Mouse (Mus musculus) limb, embryonic 15.5 days (tissue): ENCODE measurements around the gene Caskin2. TPM values are rescaled to one million over a fixed set of nuclear protein-coding genes. Genes with fewer than 3 reads are reported as not detected.
A peak's percentile ranks its signal among the peaks of the same experiment; 100 is the strongest.

Source experiments
- ATAC-seq: fragments of 200-750 bp; cut with Nextera tagmentation; 2 replicates; pipeline ENCODE4 v1.8.0; 2017; ENCODE audit warnings: low read depth, moderate TSS enrichment; ENCODE audit not compliant: insufficient number of reproducible peaks, low FRiP score, low TSS enrichment
- H3K27ac ChIP-seq: fragments of 300-500 bp; sonication (generic); 2 replicates; pipeline ENCODE4 v1.5.1; 2015; ENCODE audit warnings: moderate library complexity, mild to moderate bottlenecking, inconsistent platforms
- H3K27me3 ChIP-seq: fragments of 300-500 bp; sonication (generic); 2 replicates; pipeline ENCODE4 v1.6.1; 2015; ENCODE audit warnings: inconsistent platforms
- H3K36me3 ChIP-seq: fragments of 300-500 bp; sonication (generic); 2 replicates; pipeline ENCODE4 v1.6.1; 2015; ENCODE audit warnings: inconsistent platforms
- H3K4me1 ChIP-seq: fragments of 300-500 bp; sonication (generic); 2 replicates; pipeline ENCODE4 v1.6.1; 2015; ENCODE audit warnings: inconsistent platforms
- H3K4me2 ChIP-seq: fragments of 300-500 bp; sonication (generic); 2 replicates; pipeline ENCODE4 v1.6.1; 2015; ENCODE audit warnings: mild to moderate bottlenecking, inconsistent platforms
- H3K4me3 ChIP-seq: fragments of 300-500 bp; sonication (generic); 2 replicates; pipeline ENCODE4 v1.5.1; 2015; ENCODE audit warnings: mild to moderate bottlenecking, inconsistent platforms
- H3K9ac ChIP-seq: fragments of 300-500 bp; sonication (generic); 2 replicates; pipeline ENCODE4 v1.6.1; 2015; ENCODE audit warnings: inconsistent platforms
- H3K9me3 ChIP-seq: fragments of 300-500 bp; sonication (generic); 2 replicates; pipeline ENCODE4 v1.6.1; 2016; ENCODE audit warnings: inconsistent platforms
- WGBS: fragments of 180-500 bp; shearing (Covaris S2); methylation state at CpG from one replicate; pipeline ENCODE4 v1.1.7; 2015; 5-methylcytosine and 5-hydroxymethylcytosine counted together
- polyA plus RNA-seq: library from polyadenylated mRNA; unstranded; fragments of >200 nt; fragmentation: Nextera tagmentation; extraction: Ambion mirVana; gene quantifications from 2 replicates; pipeline ENCODE4 v1.2.1, GENCODE M21; 2015

Gene Caskin2
- polyA plus RNA-seq, 1 experiment from 2014 or later, result 16.5 TPM

DNA sequence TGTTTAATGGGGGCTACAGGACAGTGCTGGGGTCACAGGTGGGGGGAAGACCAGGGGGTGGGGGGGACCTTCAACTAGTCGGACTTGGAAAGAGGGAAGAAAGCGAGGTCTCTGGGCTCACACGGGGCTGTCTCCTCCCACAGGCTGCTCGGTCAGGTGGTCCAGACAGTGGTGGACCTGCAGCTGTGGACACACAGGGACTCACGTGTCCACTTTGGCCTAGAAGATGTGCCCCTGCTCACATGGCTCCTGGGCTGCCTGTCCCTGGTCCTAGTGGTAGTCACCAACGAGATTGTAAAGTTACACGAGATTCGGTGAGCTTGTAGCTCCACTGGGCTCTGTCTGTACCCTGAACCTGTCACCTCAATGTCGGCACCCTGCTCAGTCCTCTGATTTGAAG is 15.8 kb downstream of the Caskin2 start:
- Histone ChIP-seq H3K27ac (no peak overlapping the region), H3K4me3 (no peak overlapping the region), H3K4me1 (0 out of 2 replicates have a peak, but pooled peaks cover 2% of the 10 kb centered on the region), H3K27me3 (no peaks in the 10 kb centered on the region), H3K9me3 (no peaks in the 10 kb centered on the region), H3K9ac (no peak overlapping the region), H3K4me2 (no peak overlapping the region), H3K36me3 (peaks cover 100% of the 10 kb centered on the region)
- WGBS, result 81% methylated on average over 9 of the region's 9 CpGs
- no peak for ATAC-seq

DNA sequence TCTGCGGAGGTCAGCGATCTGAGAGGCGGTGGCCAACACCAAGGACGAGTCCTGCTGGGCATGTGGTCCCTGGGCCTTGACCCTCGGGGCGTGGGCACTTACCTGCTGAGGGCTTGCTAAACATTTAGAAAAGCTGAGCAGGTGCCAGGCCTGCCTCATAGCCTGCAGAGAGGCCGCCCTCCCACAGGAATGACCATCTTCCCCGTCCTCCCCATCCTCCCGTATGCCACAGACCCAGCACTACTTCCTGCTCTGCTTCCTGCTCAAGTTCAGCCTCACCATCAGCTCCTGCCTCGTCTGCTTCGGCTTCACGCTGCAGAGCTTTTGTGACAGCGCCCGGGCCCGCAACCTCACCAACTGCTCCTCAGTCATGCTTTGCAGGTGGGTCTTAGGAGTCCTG is 16.5 kb downstream of the Caskin2 start:
- Histone ChIP-seq H3K9ac (no peak overlapping the region), H3K36me3 (peaks cover 100% of the 10 kb centered on the region), H3K4me3 (no peak overlapping the region), H3K27ac (no peak overlapping the region), H3K9me3 (no peaks in the 10 kb centered on the region), H3K4me1 (0 out of 2 replicates have a peak, but pooled peaks cover 2% of the 10 kb centered on the region), H3K27me3 (no peaks in the 10 kb centered on the region), H3K4me2 (no peak overlapping the region)
- no peak for ATAC-seq
- WGBS, result 82% methylated on average over 15 of the region's 15 CpGs

DNA sequence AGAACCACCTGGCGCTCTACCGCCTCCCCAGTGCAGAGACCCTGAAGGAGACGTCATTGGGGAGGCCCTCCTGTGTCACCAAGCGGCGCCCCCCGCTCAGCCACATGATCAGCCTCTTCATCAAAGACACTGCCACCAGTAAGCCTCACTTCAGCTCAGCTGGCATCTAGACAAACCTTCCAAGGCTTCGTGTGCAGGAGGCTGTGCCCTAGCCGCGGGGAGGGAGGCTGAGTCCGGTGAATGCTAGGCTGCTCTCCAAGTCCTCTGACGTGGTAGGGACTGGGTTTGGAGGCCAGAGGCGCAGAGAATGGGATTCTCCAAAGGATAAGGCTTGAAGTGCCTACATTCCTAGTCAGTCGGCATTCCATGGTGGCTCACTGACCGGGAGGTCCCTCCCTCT is 21.1 kb downstream of the Caskin2 start:
- Histone ChIP-seq H3K4me1 (0 out of 2 replicates have a peak, but pooled peaks cover 2% of the 10 kb centered on the region), H3K27ac (no peak overlapping the region), H3K36me3 (peaks cover 91% of the 10 kb centered on the region), H3K27me3 (no peaks in the 10 kb centered on the region), H3K9me3 (no peaks in the 10 kb centered on the region), H3K4me2 (no peak overlapping the region), H3K4me3 (no peak overlapping the region), H3K9ac (no peak overlapping the region)
- WGBS, result 88% methylated on average over 14 of the region's 14 CpGs
- ATAC-seq, result no peak

DNA sequence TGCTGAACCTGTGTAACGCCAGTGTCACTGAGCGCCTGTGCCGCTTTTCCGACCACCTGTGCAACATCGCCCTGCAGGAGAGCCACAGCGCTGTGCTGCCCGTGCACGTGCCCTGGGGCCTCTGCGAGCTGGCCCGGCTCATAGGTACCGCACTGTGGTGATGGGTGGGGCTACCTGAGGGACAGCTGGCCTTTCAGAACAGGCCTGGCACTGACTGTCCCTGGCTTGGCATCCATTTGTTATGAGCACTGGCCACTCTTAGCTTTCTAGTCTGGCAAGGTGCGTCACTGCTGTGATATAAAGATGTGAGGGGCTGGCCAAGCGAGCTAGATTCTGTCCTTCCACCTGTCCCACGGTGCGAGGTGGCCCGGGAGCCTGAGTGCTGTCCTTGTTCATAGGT is 21.5 kb downstream of the Caskin2 start:
- no peaks in the 10 kb centered on the region for H3K27me3 ChIP-seq
- no peak overlapping the region for H3K9ac ChIP-seq
- no peak overlapping the region for H3K4me2 ChIP-seq
- no peak overlapping the region for H3K27ac ChIP-seq
- no peak for ATAC-seq
- 92% methylated on average over 16 of the region's 16 CpGs for WGBS
- H3K9me3 ChIP-seq, result no peaks in the 10 kb centered on the region
- H3K4me1 ChIP-seq, result no peaks in the 10 kb centered on the region
- peaks cover 91% of the 10 kb centered on the region for H3K36me3 ChIP-seq
- no peak overlapping the region for H3K4me3 ChIP-seq

DNA sequence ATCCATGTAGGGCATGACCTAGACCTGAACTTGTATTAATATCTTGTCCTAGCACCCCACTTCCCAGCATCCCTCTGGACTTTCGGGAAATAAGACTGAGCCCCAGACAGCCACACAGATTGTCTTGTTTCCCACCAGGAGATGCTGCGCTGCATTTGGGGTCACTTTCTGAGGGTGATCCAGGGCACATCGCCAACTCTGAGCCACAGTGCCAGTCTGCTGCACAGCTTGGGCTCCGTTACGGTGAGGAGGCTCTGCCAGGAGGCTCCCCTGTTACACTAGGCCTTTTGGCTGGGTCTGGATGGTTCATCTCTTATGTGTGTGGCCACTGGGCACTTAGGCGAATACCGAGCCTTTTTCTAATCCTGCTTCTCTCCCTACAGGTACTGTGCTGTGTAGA is 23.7 kb downstream of the Caskin2 start:
- Histone ChIP-seq H3K27ac (no peak overlapping the region), H3K4me2 (no peak overlapping the region), H3K9me3 (no peaks in the 10 kb centered on the region), H3K36me3 (peaks cover 86% of the 10 kb centered on the region), H3K4me3 (no peak overlapping the region), H3K4me1 (peaks cover 4% of the 10 kb centered on the region; the same call in 1 of the 2 replicates), H3K27me3 (no peaks in the 10 kb centered on the region), H3K9ac (no peak overlapping the region)
- WGBS, result 94% methylated on average over 7 of the region's 7 CpGs
- no peak for ATAC-seq

DNA sequence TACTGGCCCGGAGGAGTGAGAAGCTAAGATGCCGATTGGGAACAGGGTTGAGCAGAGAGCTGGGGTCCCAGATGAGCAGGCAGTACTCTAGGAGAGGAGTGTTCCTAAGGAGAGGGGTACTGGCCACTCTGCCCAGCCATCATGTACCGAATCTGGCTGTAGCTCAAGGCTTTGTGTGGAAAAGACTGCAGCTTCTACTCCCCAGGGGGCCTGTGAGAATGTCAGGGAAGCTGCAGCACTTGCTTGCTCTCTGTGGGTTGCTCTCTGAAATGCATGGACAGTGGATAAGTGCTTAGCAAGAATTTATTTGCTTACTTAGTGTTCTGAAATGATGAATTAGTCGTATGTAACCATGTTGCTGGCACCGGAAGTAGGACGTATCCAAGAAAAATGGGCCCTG is 27.0 kb downstream of the Caskin2 start:
- Histone ChIP-seq H3K4me3 (no peak overlapping the region), H3K9ac (no peak overlapping the region), H3K9me3 (no peaks in the 10 kb centered on the region), H3K36me3 (peaks cover 55% of the 10 kb centered on the region), H3K4me1 (peaks cover 10% of the 10 kb centered on the region; the same call in 1 of the 2 replicates), H3K4me2 (no peak overlapping the region), H3K27me3 (no peaks in the 10 kb centered on the region), H3K27ac (no peak overlapping the region)
- ATAC-seq, result no peak
- WGBS, result 76% methylated on average over 6 of the region's 6 CpGs

DNA sequence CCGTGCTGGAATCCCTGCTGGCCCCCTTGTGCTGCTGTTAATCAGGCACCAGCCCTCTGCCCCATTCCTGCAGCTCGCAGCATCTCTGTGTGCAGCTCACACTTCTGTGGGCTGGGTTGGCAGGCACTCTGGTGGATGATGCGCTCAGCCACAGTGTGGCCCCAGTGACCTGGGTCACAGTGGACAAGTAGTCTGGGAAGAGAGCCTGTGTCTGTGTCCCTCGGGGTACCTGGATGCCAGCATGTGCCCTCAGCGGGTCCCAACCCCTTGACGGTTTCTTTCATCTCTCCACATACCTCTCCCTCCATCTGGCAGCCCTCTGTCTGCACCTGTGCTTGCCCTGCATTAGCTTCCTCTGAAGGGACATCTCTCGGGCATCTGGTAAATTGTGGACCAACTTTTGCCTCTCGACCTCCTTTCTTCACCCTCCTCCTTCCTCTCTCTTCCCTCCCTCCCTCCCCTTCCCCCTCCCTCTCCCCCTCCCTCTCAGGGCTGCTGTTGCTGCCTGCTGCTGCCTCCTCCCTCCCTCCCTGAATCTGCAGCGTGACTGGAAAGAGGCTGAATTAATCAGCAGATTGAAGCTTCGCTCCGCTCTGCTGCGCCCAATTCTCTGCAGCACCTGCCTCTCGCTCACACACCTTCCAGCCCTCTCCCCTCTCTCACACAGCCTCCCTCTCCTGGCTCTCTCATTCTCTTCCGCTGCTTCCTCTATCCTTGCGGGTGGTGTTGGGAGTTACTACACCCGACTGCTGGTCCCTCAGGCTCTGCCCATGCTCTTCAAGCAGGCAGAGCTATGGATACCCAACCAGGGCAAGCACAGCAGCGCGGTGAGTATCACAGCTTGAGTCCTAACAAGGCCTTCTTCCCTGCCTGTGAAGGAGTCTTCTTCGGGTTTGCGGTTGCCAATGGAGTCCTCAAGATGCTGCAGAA is 33.0 kb downstream of the Caskin2 start:
- Histone ChIP-seq H3K4me1 (peaks cover 55% of the 10 kb centered on the region), H3K27me3 (no peaks in the 10 kb centered on the region), H3K9me3 (no peaks in the 10 kb centered on the region), H3K4me2 (no peak overlapping the region), H3K9ac (no peak overlapping the region), H3K36me3 (peaks cover 18% of the 10 kb centered on the region; the same call in 1 of the 2 replicates), H3K27ac (0 out of 2 replicates have a peak overlapping the region, but pooled peaks have one; percentile 73), H3K4me3 (no peak overlapping the region)
- no peak for ATAC-seq
- 28% methylated on average over 20 of the region's 20 CpGs for WGBS

DNA sequence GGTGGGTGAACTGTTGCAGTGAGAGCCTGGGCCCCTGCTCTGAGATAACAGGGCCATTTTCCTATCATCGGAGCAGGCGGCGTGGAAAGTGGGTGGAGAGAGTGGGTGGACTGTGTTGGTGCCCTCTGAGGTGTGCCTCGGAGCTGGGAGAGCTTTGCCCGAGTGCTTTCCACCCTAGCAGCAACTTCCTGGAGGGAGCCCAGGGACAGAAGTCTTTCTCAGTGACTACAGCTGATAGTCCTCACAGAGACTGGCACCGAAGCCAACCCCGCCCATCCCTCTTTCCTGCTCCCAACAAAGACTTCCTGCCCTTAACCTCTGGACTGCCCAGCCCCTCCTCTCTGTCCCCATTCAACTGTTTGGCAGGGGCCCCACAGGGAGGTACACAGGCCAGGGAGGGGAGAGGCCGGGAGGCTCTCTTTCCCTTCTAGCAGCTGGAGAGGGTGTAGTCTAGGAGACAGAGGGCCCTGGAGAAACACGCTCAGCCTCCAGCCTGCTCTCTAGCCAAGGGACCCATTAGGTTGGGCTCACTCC is 34.3 kb downstream of the Caskin2 start:
- H3K4me1 ChIP-seq, result peaks cover 62% of the 10 kb centered on the region
- H3K27ac ChIP-seq, result peak overlapping the region; percentile 73
- no peak overlapping the region for H3K9ac ChIP-seq
- no peaks in the 10 kb centered on the region for H3K27me3 ChIP-seq
- WGBS, result 29% methylated on average over 9 of the region's 9 CpGs
- H3K4me2 ChIP-seq, result no peak overlapping the region
- H3K36me3 ChIP-seq, result peaks cover 15% of the 10 kb centered on the region; the same call in 1 of the 2 replicates
- no peak overlapping the region for H3K4me3 ChIP-seq
- H3K9me3 ChIP-seq, result no peaks in the 10 kb centered on the region
- ATAC-seq, result peak; percentile 17; the same call in 1 of the 2 replicates

DNA sequence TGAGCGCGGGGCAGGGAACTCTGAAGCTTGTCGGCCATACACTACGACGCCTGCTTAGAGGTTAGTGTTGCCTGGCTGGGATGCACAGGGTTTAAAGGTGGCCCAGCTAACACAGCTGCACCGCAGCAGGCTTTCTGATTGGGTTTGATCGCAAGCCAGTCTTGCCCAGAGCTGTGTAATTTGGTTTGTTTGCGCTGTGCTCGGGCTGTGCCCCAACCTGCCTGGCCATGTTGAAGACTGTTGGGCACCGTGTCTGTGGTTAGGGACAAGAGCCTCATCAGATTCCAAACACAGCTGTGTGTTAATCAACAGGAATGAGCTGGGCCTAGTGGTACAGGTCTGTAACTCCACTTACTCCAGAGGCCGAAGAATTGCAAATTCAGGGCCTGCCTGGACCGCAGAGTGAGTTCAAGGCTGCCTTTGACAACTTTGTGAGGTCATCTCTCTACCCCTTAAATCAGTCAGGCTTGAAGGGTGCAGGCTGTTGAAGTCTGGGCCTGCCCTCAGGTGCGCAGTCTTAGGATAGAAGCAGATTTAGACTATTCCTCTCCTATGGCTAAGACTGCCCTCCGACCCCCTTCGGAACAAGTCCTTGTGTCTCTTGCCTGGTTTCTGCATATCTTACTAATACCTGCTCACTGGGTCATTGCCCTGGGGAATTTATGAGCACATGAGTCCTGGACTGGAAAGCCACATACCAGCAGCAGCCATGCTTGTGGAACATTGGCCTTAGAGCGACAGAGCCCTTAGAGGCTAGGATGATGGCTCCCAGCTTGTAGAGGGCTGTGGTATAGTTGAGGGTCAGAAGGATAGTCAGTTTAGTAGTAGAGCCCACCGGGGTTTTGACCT is 35.7 kb downstream of the Caskin2 start:
- H3K4me2 ChIP-seq, result no peak overlapping the region
- H3K36me3 ChIP-seq, result peaks cover 15% of the 10 kb centered on the region; the same call in 1 of the 2 replicates
- no peaks in the 10 kb centered on the region for H3K9me3 ChIP-seq
- no peak for ATAC-seq
- H3K27me3 ChIP-seq, result no peaks in the 10 kb centered on the region
- H3K4me3 ChIP-seq, result no peak overlapping the region
- WGBS, result 75% methylated on average over 17 of the region's 17 CpGs
- peaks cover 56% of the 10 kb centered on the region for H3K4me1 ChIP-seq
- peak overlapping the region; percentile 43; the same call in 1 of the 2 replicates for H3K27ac ChIP-seq
- H3K9ac ChIP-seq, result no peak overlapping the region

DNA sequence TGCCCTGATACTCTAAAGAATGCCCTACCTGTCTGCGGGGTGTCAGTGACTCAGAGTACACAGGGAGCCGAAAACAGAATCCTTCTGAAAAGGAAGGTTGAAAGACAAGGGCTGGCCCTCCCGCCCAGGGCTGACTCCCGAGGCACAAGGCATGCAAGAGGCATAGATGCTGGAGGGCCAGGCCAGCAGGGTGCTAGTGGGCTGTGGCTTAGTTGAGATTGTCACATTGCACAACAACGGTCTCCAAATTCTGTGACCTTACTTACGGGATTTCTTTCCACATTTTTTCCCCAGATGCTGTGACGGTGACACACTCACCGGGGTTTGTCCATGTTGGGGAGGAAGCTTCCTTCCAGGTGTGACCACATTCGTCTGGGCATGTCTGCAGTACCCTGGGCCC is 36.5 kb downstream of the Caskin2 start:
- Histone ChIP-seq H3K9me3 (no peaks in the 10 kb centered on the region), H3K4me1 (peaks cover 56% of the 10 kb centered on the region), H3K27ac (peak overlapping the region; percentile 43)

DNA sequence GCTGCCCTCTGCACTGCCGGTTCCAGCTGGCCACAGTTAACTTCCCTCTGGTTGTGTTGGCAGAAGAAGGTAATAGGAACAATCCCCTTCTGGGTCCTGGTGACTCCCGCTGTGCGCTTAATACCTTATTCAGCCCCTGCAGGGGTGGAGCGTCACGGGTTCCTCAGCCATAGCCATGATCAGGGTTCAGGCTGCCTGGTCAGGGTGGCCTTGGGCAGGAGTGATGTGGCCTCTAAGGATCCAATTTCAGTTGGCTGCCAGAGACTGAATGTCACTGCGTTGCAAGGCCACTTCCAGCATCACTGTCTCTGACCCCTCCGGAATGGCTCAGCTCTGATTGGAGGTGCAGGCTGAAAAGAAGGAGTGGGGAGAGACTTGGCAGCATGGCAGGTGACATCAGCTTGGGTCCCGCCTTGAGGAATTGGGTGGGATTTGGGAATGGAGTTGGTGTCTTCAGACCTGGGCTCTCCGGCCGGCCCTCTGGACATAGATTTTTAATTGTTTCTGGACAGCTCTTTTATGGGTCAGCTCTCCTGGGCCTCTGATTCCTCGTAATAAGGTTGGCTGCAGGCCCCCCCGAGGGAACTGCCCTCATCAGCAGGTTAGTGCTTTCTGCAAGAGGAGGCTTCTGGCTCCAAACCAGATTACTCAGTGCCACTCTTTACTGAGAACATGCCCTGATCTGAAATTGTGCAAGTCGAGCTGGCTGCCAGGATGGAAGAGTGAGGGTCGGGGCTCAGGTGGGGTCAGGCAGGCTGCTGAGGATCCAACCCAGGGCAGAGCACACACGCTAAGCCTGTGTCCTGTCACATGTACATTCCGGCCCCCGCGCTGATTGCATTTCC is 37.4 kb downstream of the Caskin2 start:
- Histone ChIP-seq H3K36me3 (peaks cover 12% of the 10 kb centered on the region; the same call in 1 of the 2 replicates), H3K27me3 (no peaks in the 10 kb centered on the region), H3K9ac (no peak overlapping the region), H3K4me3 (no peak overlapping the region), H3K4me1 (peaks cover 56% of the 10 kb centered on the region), H3K4me2 (peak overlapping the region; percentile 22; the same call in 1 of the 2 replicates), H3K27ac (peak overlapping the region; percentile 71), H3K9me3 (no peaks in the 10 kb centered on the region)
- WGBS, result 34% methylated on average over 18 of the region's 18 CpGs
- peak; percentile 27; the same call in 1 of the 2 replicates for ATAC-seq

More for the DNA sequence above, 36.5 kb downstream of the Caskin2 start:
- no peak for ATAC-seq
- no peaks in the 10 kb centered on the region for H3K27me3 ChIP-seq
- no peak overlapping the region for H3K9ac ChIP-seq
- peaks cover 15% of the 10 kb centered on the region; the same call in 1 of the 2 replicates for H3K36me3 ChIP-seq
- 66% methylated on average over 9 of the region's 9 CpGs for WGBS
- H3K4me2 ChIP-seq, result no peak overlapping the region
- H3K4me3 ChIP-seq, result no peak overlapping the region
